Mouse (Mus musculus) C2C12 (cell line): ENCODE measurements around the gene Chid1. TPM values are rescaled to one million over a fixed set of nuclear protein-coding genes. Genes with fewer than 3 reads are reported as not detected.
A peak's percentile ranks its signal among the peaks of the same experiment; 100 is the strongest.

Experiments used
- H3K27me3 ChIP-seq: one replicate; pipeline ENCODE4 v1.6.1; 2011; ENCODE audit not compliant: control insufficient read depth, insufficient read depth, insufficient read length
- H3K36me3 ChIP-seq: one replicate; pipeline ENCODE4 v1.6.1; 2011; ENCODE audit not compliant: control insufficient read depth, insufficient read depth
- H3K4me3 ChIP-seq: one replicate; pipeline ENCODE4 v1.5.1; 2011; ENCODE audit warnings: mild to moderate bottlenecking, control low read depth; ENCODE audit not compliant: poor library complexity, insufficient read depth, severe bottlenecking
- H3K79me2 ChIP-seq: one replicate; pipeline ENCODE4 v1.6.1; 2011; ENCODE audit not compliant: control insufficient read depth, insufficient read depth
- H3K79me3 ChIP-seq: one replicate; pipeline ENCODE4 v1.6.1; 2011; ENCODE audit warnings: low read depth, control low read depth
- H3ac ChIP-seq: one replicate; pipeline ENCODE3; 2011; ENCODE audit warnings: low read depth; ENCODE audit not compliant: control insufficient read depth, insufficient read length
- CEBPB ChIP-seq: IDR thresholded peaks from one replicate; pipeline ENCODE4 v1.6.1; 2011; ENCODE audit warnings: low read depth, mild to moderate bottlenecking, control low read depth, moderate library complexity
- CTCF ChIP-seq: IDR thresholded peaks from one replicate; pipeline ENCODE4 v1.5.1; 2011; ENCODE audit not compliant: control insufficient read depth, insufficient read depth, insufficient read length
- FOSL1 ChIP-seq: IDR thresholded peaks from one replicate; pipeline ENCODE4 v1.8.0; 2011; ENCODE audit warnings: mild to moderate bottlenecking, low read length; ENCODE audit not compliant: poor library complexity, insufficient read depth, severe bottlenecking
- MAX ChIP-seq: IDR thresholded peaks from one replicate; pipeline ENCODE4 v1.6.1; 2011; ENCODE audit warnings: mild to moderate bottlenecking, control low read depth
- MYOD1 ChIP-seq: IDR thresholded peaks from one replicate; pipeline ENCODE4 v1.6.1; 2011; ENCODE audit warnings: low read depth; ENCODE audit not compliant: control insufficient read depth, insufficient read length
- MYOG ChIP-seq: IDR thresholded peaks from one replicate; pipeline ENCODE4 v1.6.1; 2011; ENCODE audit not compliant: control insufficient read depth, insufficient read length; ENCODE audit errors: extremely low read depth
- USF1 ChIP-seq: IDR thresholded peaks from one replicate; pipeline ENCODE4 v1.6.1; 2011; ENCODE audit warnings: low read depth, mild to moderate bottlenecking, control low read depth, moderate library complexity
- polyA plus RNA-seq: library from polyadenylated mRNA; unstranded; fragments of >200 nt; fragmentation: generic; extraction: Trizol; gene quantifications from one replicate; pipeline ENCODE4 v1.2.1, GENCODE M21; 2012; ENCODE audit warnings: missing spikeins

The Chid1 gene
- polyA plus RNA-seq, 1 experiment: 27.4 TPM

DNA sequence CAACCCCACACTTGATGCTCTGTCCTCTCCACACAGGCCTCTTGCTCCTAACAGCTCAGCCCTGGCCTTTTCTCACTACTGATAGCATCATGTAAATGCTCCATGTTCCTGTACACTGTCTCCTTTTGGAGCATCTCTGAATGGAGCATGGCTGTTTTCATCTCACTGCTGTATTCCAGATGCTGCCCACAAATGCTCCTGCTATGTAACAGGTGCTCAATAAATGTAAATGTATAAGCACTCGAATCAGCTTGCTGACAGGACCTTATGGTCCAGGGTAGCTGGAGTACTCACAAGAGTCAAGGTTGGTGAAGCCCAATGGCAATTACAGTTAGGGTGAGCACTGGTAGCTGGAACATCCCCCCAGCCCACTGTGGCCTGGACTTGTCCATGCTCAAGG is 68.4 kb downstream of the Chid1 start:
- H3K4me3 ChIP-seq: no peak overlapping the region
- TF ChIP-seq USF1: no peak
- no peak for TF ChIP-seq CEBPB
- TF ChIP-seq MYOG: no peak
- TF ChIP-seq FOSL1: no peak
- no peak for TF ChIP-seq MYOD1
- no peak for TF ChIP-seq CTCF
- TF ChIP-seq MAX: no peak
- peaks cover 44% of the 10 kb centered on the region for H3K79me3 ChIP-seq
- no peaks in the 10 kb centered on the region for H3K27me3 ChIP-seq
- peaks cover 33% of the 10 kb centered on the region for H3K36me3 ChIP-seq
- H3ac ChIP-seq: no peak overlapping the region
- peaks cover 93% of the 10 kb centered on the region for H3K79me2 ChIP-seq

DNA sequence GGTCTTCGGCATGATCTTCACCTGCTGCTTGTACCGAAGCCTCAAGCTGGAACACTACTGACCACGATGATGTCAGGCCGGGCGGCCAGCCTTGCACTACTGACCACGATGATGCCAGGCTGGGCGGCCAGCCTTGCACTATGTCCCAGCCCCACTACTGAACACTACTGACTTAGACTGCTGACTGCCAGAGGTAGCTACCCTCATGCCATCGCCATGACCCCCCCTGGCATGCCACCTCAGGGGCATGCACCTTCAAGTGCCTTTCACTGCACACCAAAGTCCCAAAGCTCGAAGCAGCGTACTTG is 69.1 kb downstream of the Chid1 start:
- no peak for TF ChIP-seq MYOG
- no peak for TF ChIP-seq USF1
- TF ChIP-seq MYOD1: no peak
- TF ChIP-seq CTCF: no peak
- no peak for TF ChIP-seq MAX
- no peak for TF ChIP-seq FOSL1
- Histone ChIP-seq H3K79me3 (peaks cover 41% of the 10 kb centered on the region), H3K36me3 (peaks cover 33% of the 10 kb centered on the region), H3ac (no peak overlapping the region), H3K4me3 (no peak overlapping the region), H3K79me2 (peaks cover 86% of the 10 kb centered on the region), H3K27me3 (no peaks in the 10 kb centered on the region)

- TF ChIP-seq MYOG (no peak), MAX (no peak), FOSL1 (no peak), MYOD1 (no peak), USF1 (no peak), CTCF (no peak), CEBPB (no peak)
- peaks cover 33% of the 10 kb centered on the region for H3K36me3 ChIP-seq
- H3K79me2 ChIP-seq: peaks cover 81% of the 10 kb centered on the region
- peak overlapping the region; percentile 31 for H3K4me3 ChIP-seq
- H3K79me3 ChIP-seq: peaks cover 41% of the 10 kb centered on the region
- no peak overlapping the region for H3ac ChIP-seq
- no peaks in the 10 kb centered on the region for H3K27me3 ChIP-seq
These were observed 69.6 kb downstream of the Chid1 start for GRCm38 (mm10) chr7:141469901-141470636.

DNA sequence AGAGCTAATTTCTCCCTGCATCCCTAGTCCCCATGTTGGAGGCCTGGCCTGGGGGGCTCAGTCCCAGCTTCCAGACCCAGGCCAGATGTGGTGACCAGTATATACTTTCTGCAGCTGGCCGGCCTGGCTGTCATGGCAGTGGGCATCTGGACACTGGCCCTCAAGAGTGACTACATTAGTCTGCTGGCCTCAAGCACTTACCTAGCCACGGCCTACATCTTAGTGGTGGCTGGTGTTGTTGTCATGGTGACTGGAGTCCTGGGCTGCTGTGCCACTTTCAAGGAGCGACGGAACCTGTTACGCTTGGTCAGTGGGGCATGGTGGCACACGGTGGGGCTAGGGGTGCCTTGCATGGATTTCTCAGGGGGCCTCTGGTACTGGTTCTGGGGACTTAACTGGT is 70.3 kb downstream of the Chid1 start:
- peak overlapping the region; percentile 31 for H3K4me3 ChIP-seq
- H3ac ChIP-seq: peak overlapping the region; percentile 21
- no peaks in the 10 kb centered on the region for H3K27me3 ChIP-seq
- H3K79me2 ChIP-seq: peaks cover 74% of the 10 kb centered on the region
- peaks cover 35% of the 10 kb centered on the region for H3K79me3 ChIP-seq
- H3K36me3 ChIP-seq: peaks cover 33% of the 10 kb centered on the region
- TF ChIP-seq MAX (no peak), MYOG (no peak), USF1 (no peak), CTCF (no peak), MYOD1 (no peak), CEBPB (no peak), FOSL1 (no peak)

DNA sequence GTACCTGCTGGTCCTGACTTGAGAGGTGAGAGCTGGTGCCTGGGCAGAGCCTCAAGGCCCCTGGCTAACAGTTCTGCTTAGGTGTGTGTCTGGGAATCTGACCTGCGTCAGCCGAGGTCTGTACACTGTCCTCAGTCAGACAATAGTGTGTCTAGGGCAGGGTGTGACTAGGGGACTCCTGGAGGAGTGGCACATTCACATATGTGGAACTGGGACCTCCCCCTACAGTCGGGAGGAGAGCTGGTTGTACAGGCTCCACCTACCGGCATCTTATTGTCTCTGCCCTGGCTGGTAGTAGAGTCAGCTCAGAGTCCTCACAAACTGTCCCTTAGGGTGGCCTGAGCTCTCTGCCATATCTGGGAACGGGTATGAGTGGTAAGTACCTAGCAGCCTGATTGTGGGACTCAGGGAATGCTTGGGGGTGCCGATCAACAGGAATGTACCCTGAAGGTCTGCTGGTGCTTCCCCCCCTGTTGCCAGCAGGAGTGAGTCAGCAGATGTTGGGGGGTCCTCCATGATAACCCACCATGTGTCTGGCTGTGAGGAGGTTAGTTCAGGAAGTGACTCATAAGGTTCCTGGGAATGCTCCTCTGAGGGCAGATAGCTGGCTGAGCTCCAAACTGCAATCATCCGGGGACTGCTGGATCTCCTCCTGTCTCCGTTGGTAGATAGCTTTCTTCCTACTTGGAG is 71.0 kb downstream of the Chid1 start:
- Histone ChIP-seq H3ac (peak overlapping the region; percentile 44), H3K27me3 (no peaks in the 10 kb centered on the region), H3K79me2 (peaks cover 67% of the 10 kb centered on the region), H3K4me3 (peak overlapping the region; percentile 69), H3K36me3 (peaks cover 33% of the 10 kb centered on the region), H3K79me3 (peaks cover 30% of the 10 kb centered on the region)
- TF ChIP-seq USF1 (no peak), FOSL1 (peak; percentile 46), MYOD1 (peak; percentile 47), CEBPB (no peak), MYOG (no peak), MAX (peak; percentile 60)

DNA sequence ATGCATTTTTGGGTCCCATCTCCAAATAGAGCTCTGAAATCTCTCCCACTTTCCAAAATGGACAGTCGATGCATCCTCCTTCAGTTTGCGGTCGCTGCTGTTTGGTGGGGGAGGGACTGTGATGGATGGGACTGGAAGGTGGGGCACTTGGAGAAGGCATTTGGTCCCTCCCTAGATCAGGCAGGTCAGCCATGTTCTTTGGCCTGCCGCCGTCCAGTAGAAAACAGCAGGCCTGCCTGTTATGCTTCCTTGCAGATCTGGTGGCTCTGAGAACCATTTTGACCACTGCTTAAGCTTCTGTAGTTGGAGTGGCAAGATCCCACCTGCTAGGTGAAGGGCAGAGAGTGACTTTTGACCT is 71.5 kb downstream of the Chid1 start:
- Histone ChIP-seq H3K79me3 (peaks cover 27% of the 10 kb centered on the region), H3K27me3 (no peaks in the 10 kb centered on the region), H3K36me3 (peaks cover 33% of the 10 kb centered on the region), H3K79me2 (peaks cover 62% of the 10 kb centered on the region), H3ac (peak overlapping the region; percentile 44), H3K4me3 (peak overlapping the region; percentile 69)
- TF ChIP-seq CEBPB (no peak), USF1 (no peak), FOSL1 (no peak), CTCF (no peak), MAX (no peak), MYOD1 (no peak), MYOG (no peak)
